Mouse (Mus musculus) kidney, postnatal 10 days (tissue): ENCODE data around the gene Map3k3.
A peak's percentile ranks its signal among the peaks of the same experiment; 100 is the strongest.
"Not testable (repeated sequence)": the region's sequence is repeated elsewhere in the genome, so short reads cannot be mapped to it uniquely, and the experiment has no call there.

Source experiments
- DNase-seq: peaks from one replicate; pipeline ENCODE4 v3.0.0; 2021; ENCODE audit warnings: mixed read lengths

Map3k3 gene

GRCm38 (mm10) chr11:106193371-106194154 is 109.2 kb downstream of the Map3k3 start:
- peak; percentile 98 for DNase-seq

- DNase-seq, result no peak
Observed at GRCm38 (mm10) chr11:106194155-106194541, 109.7 kb downstream of the Map3k3 start.

GRCm38 (mm10) chr11:106194891-106195290 is 110.5 kb downstream of the Map3k3 start:
- no peak for DNase-seq

GRCm38 (mm10) chr11:106195341-106195740 is 110.9 kb downstream of the Map3k3 start:
- no peak for DNase-seq

GRCm38 (mm10) chr11:106198277-106198676 is 113.9 kb downstream of the Map3k3 start:
- DNase-seq, result no peak

- DNase-seq, result not testable (repeated sequence)
Observed at GRCm38 (mm10) chr11:106199997-106200396, 115.6 kb downstream of the Map3k3 start.

GRCm38 (mm10) chr11:106200756-106201155 is 116.3 kb downstream of the Map3k3 start:
- no peak for DNase-seq

GRCm38 (mm10) chr11:106201337-106202122 is 117.1 kb downstream of the Map3k3 start:
- DNase-seq, result no peak

GRCm38 (mm10) chr11:106202123-106202465 is 117.7 kb downstream of the Map3k3 start, which contains the start of gene Strada:
Gene Strada, minus strand, starts transcription at chr11:106202168.
- DNase-seq, result no peak
